Mouse (Mus musculus) liver, adult 2 months (tissue): ENCODE measurements around the gene Tnni2.

Source experiments
- CTCF ChIP-seq: fragments of 200-500 bp; IDR thresholded peaks from 2 replicates; pipeline ENCODE4 v1.5.1; 2011; ENCODE audit warnings: low read depth, low read length, control low read depth
- POLR2A ChIP-seq: fragments of 200-500 bp; IDR thresholded peaks from 2 replicates; pipeline ENCODE4 v1.6.1; 2011; ENCODE audit warnings: low read length, control low read depth; ENCODE audit not compliant: insufficient read depth; ENCODE audit errors: extremely low read depth

DNA sequence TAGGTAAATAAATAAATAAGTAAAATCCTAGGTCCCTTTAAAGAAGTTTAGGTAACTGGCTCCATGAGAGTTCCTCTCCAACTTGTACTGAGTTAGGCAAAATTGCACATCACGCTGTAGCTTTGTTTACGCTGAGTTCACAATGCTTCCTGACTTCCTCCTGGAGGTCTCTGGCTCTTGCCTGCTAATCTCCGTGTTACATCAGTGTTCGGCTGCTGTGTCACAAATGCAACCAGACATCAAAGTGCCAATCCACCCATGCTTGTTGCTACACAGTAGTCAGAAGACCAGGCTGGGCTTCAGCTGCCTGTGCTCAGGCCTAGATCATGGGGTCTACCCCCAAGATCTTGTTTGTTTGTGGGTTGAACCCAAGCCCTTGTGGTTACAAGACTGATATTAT lies 38.0 kb upstream of the Tnni2 start:
- TF ChIP-seq CTCF (no peak), POLR2A (no peak)
